Mouse (Mus musculus): ENCODE measurements around the gene Ankrd22. TPM values are rescaled to one million over a fixed set of nuclear protein-coding genes. Genes with fewer than 3 reads are reported as not detected.
A peak's percentile ranks its signal among the peaks of the same experiment; 100 is the strongest.
"Not testable (repeated sequence)": the region's sequence is repeated elsewhere in the genome, so short reads cannot be mapped to it uniquely, and the experiment has no call there.

The Ankrd22 gene
- total RNA-seq (2021), result under 1 TPM in 1 of 2 experiments, not detected in 1; 0.24 TPM

GRCm38 (mm10) chr19:34165891-34166290 lies at the start of gene Ankrd22:
Ankrd22 (minus strand) TSS chr19:34166053.
- intact Hi-C loops (cut with DNase I), result loop anchor here (10.0 kb wide), 1 partner anchor 139 kb away; no protein-coding TSS in a partner anchor
- DNase-seq (ENCODE audit: extremely low spot score in 1 of 2, low spot score in 2 of 2), result no peak

GRCm38 (mm10) chr19:34214136-34214535 lies 48.3 kb upstream of the Ankrd22 start:
- DNase-seq (ENCODE audit: extremely low spot score in 1 of 2, low spot score in 2 of 2), result no peak
- intact Hi-C loops (cut with DNase I), result no loop called here

- no peak for DNase-seq (ENCODE audit: extremely low spot score in 1 of 2, low spot score in 2 of 2)
- intact Hi-C loops (cut with DNase I), result no loop called here
Observed at GRCm38 (mm10) chr19:34213251-34213645, 47.4 kb upstream of the Ankrd22 start.

DNA sequence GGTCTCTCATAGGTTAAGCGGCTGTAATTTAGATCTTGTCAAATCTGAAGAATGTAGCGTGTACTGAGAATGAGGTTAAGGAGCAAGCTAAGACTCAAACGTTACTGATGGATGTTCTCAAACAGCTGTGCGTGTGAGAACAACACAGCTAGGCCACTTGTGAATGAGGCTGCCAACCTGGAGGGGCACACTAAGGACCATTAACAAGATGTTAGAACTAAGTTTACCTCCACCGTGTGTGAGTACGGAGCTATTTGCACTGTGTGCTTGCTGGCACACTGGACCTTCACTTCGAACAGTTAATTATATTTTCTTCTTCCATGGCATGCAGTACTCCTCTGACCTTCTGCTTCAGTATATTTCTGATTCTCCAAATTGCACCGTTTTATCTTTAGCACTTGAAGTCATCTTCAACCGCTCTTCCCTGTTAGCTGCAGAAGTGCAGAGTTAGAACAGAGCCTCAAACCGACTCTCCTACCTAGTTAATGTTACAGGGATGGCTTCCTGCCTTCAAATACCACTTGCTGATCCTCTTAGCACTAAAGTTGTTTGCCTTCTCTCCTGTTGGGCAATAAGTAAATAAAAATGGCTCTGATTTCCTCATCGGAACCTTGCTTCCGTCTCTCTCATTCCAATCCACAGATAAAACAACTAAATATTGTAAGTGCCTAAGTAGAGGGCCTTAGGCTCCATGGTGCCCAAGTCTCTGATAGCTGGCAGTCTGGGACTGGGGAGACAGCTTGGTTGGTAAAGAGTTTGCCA lies 46.8 kb upstream of the Ankrd22 start:
- no peak for DNase-seq (ENCODE audit: extremely low spot score in 1 of 2, low spot score in 2 of 2)
- intact Hi-C loops (cut with DNase I), result no loop called here

GRCm38 (mm10) chr19:34210841-34211240 lies 45.0 kb upstream of the Ankrd22 start:
- intact Hi-C loops (cut with DNase I), result no loop called here
- DNase-seq (ENCODE audit: extremely low spot score in 1 of 2, low spot score in 2 of 2), result no peak

GRCm38 (mm10) chr19:34209930-34210581 lies 44.2 kb upstream of the Ankrd22 start:
- intact Hi-C loops (cut with DNase I), result no loop called here
- no peak for DNase-seq (ENCODE audit: extremely low spot score in 1 of 2, low spot score in 2 of 2)

DNA sequence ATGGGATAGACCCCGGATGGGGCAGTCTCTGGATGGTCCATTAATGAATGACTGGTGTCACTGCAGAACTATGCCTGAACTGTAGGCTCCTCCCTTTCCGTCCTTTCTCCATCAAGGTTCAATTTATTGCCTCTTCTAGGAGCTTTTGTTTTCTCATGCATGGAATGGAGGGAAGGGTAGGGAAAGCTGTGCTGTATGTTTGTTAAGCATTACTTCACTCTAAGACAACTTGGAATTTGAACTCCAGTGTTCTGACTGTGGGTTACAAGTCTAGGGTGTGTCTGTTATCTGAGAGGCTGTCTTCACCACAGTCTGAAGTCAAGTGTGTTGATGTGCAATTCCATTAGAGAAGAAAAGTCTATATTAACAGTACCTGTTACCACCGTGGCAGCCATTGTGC lies 43.2 kb upstream of the Ankrd22 start:
- intact Hi-C loops (cut with DNase I), result no loop called here
- DNase-seq (ENCODE audit: extremely low spot score in 1 of 2, low spot score in 2 of 2), result no peak

DNA sequence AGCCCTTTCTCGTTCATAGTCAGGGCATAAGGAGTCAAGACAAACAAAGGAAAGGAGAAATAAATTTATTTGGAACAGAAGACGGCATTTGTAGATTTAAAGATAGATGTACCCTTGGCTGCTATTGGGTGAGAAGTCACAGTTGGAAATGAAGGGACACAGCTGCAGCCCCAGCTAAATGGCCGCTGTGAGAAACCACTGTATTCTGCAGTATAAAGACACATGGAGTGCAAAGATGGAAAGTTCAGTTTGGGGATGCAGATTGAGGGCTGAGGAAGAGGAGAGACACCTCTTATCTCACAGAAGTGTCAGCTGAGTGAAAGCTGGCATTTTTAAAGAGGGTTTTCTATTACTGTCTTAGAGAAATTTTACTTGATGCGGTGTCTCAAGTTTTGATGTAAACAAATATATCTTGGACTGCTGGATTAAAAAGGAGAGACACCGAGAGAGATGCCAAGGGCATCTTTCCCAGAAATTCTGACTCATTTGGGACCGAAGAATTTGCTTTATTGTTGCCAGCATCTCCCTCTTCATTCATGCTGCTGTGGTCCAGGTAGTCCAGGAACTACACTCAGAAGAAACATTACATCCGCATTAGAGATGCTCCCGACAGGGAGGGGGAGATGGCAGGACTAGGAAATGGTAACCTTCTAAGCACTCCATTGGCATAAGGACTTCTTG lies 41.0 kb upstream of the Ankrd22 start:
- DNase-seq (ENCODE audit: extremely low spot score in 1 of 2, low spot score in 2 of 2), result no peak
- intact Hi-C loops (cut with DNase I), result no loop called here

DNA sequence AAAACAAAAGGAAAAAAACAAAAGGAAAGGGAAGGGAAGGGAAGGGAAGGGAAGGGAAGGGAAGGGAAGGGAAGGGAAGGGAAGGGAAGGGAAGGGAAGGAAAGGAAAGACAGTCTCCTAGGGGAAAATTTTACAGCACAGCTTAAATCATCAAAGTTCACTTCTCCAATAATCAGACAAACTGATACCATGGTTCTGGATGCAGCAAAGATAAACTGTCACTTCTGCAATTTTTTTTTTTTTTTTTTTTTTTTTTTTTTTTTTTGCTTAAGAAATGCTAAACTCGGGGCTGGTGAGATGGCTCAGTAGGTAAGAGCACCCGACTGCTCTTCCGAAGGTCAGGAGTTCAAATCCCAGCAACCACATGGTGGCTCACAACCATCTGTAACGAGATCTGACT lies 40.3 kb upstream of the Ankrd22 start:
- intact Hi-C loops (cut with DNase I); DNase-seq (ENCODE audit: extremely low spot score in 1 of 2, low spot score in 2 of 2): not testable (repeated sequence)

GRCm38 (mm10) chr19:34202668-34203067 lies 36.8 kb upstream of the Ankrd22 start:
- intact Hi-C loops (cut with DNase I), result no loop called here
- DNase-seq (ENCODE audit: extremely low spot score in 1 of 2, low spot score in 2 of 2), result no peak

DNA sequence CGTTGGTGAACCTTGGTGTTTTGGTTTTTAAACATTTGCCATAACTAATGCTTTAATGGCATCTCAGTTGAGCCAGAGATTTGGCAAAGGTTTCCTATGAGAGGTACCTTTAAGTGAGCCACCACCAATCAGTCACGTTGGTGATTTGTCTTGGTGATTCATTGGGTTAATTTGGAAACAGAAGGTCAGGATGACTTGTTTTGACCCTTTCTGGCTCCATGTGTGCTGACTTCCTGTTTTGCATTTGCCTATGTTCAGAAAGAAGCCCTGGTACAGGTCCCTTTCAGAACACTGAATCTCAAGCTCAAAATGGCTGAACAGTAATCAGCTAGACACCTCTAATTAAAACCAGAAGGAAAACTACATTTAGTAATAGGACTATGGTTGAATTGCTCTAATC lies 33.6 kb upstream of the Ankrd22 start:
- intact Hi-C loops (cut with DNase I), result no loop called here
- no peak for DNase-seq (ENCODE audit: extremely low spot score in 1 of 2, low spot score in 2 of 2)

- no peak for DNase-seq (ENCODE audit: extremely low spot score in 1 of 2, low spot score in 2 of 2)
- intact Hi-C loops (cut with DNase I), result no loop called here
Observed at GRCm38 (mm10) chr19:34198901-34199300, 33.0 kb upstream of the Ankrd22 start.

DNA sequence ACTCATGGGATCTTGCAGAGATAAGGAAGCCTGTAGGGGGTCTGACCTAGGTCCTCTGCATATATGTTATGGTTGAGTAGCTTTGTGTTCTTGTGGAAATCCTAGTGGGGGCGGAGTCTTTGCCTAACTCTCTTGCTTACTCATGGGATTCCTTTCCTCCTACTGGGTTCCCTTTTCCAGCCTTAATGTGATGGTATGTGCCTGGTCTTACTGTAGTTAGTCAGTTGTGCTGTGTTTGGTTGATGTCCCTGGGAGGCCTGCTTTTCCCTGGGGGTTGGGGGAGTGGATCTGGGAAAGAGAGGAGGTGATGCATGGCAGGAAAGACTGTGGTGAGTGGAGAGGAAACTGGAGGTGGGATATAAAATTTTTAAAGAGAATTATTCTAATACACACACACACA lies 32.2 kb upstream of the Ankrd22 start:
- intact Hi-C loops (cut with DNase I), result no loop called here
- DNase-seq (ENCODE audit: extremely low spot score in 1 of 2, low spot score in 2 of 2), result no peak

GRCm38 (mm10) chr19:34195031-34195430 lies 29.2 kb upstream of the Ankrd22 start:
- intact Hi-C loops (cut with DNase I), result no loop called here
- no peak for DNase-seq (ENCODE audit: extremely low spot score in 1 of 2, low spot score in 2 of 2)

DNA sequence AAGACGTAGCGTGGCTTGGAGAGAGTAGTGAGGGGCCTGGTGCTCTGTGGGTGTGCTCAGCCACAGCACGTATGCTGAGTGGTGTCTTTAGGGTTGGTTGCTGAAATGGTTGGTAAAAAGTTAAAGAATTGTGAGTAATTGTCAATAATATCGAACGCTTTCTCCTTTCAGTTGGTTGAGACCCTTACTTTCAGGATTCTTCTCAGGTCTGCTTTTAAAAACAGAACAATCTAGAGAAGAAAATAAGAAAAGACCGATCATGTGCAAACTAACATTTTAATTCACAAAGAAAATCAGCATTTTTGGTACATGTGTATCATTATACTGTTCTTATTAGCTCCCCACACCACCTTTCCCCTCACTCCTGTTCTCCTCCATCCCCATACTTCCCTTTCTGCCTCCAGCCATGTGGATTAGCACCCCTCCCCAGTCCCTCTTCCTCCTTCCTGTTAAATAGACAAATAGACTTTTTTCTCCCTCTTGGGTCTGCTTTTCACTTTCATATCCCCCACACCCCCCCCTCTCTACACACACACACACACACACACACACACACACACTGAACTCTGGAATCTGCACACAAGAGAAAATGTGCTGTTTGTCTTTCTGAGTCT lies 28.4 kb upstream of the Ankrd22 start:
- intact Hi-C loops (cut with DNase I), result loop anchor here (5.0 kb wide), 1 partner anchor 38 kb away; no protein-coding TSS in a partner anchor
- no peak for DNase-seq (ENCODE audit: extremely low spot score in 1 of 2, low spot score in 2 of 2)

GRCm38 (mm10) chr19:34193683-34194082 lies 27.8 kb upstream of the Ankrd22 start:
- intact Hi-C loops (cut with DNase I), result loop anchor here (5.0 kb wide), 1 partner anchor 39 kb away; no protein-coding TSS in a partner anchor
- DNase-seq (ENCODE audit: extremely low spot score in 1 of 2, low spot score in 2 of 2), result no peak

GRCm38 (mm10) chr19:34193149-34193548 lies 27.3 kb upstream of the Ankrd22 start:
- intact Hi-C loops (cut with DNase I), result loop anchor here (5.0 kb wide), 1 partner anchor 39 kb away; no protein-coding TSS in a partner anchor
- peak in 1 of 2 experiments; percentile 36 for DNase-seq (ENCODE audit: extremely low spot score in 1 of 2, low spot score in 2 of 2)

GRCm38 (mm10) chr19:34192008-34192963 lies 26.4 kb upstream of the Ankrd22 start, which contains the start of gene Stambpl1:
Stambpl1 (plus strand) TSS chr19:34192229.
- intact Hi-C loops (cut with DNase I), result loop anchor here (5.0 kb wide), 1 partner anchor 40 kb away; no protein-coding TSS in a partner anchor
- DNase-seq (ENCODE audit: extremely low spot score in 1 of 2, low spot score in 2 of 2), result peak; percentile 65 to 86
